Mouse (Mus musculus) bone marrow macrophage, adult 2 months (primary cell): ENCODE measurements around the gene Acsf2.

Experiments used
- CTCF ChIP-seq: IDR thresholded peaks from 2 replicates; pipeline ENCODE4 v1.5.1; 2012; ENCODE audit warnings: low read depth, mild to moderate bottlenecking, low read length, moderate library complexity
- POLR2A ChIP-seq: IDR thresholded peaks from 2 replicates; pipeline ENCODE4 v1.6.1; 2012; ENCODE audit warnings: mild to moderate bottlenecking, low read depth, low read length, borderline replicate concordance

GRCm38 (mm10) chr11:94621458-94621852 is 19.8 kb upstream of the Acsf2 start:
- TF ChIP-seq CTCF (no peak), POLR2A (no peak)
